In the genomic region with DNA sequence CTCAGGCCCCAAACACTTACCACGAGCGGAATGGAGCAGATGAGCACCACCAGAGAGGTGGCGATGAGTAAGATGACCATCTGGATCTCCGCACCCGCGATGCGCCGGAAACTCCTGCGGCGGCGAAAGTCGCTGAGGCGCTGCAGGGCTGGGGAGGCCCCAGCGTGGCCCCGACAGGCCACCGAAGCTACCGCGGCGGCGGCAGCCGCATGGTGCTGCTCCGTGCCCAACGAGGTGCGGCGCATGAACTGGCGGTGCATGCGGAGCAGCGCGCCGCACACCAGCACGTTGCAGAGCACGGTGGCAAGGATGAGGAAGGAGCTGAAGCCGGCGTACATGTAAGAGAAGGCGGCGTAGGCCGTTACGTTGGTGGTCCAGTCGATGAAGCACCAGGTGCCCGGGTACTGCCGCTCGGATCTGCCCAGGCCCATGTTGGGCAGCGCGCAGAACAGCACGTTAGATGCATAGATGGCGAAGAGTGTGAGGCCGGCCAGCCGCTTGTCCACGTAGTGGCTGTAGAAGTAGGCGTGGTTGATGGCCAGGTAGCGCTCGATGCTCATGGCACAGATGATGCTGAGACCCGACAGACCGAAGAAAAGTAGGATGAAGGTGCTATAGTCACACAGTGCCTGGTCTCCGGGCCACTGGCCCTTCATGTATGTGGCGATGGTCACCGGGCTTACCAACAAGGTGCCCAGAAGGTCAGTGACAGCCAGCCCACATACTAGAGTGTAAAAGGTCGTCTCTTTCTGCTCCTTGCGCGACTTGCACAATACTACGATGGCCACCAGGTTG, we compare ENCODE assay signal across 8 mouse cellular contexts. TPM values are rescaled to one million over a fixed set of nuclear protein-coding genes. Genes with fewer than 3 reads are reported as not detected.
A peak's percentile ranks its signal among the peaks of the same experiment; 100 is the strongest.
DNase-seq lines count a peak whose midpoint lies in the region; ATAC-seq and TF ChIP-seq lines count a peak whose summit lies in the region.

No protein-coding gene starts in this region.

- no peaks in the 10 kb centered on the region; the same call in 1 of the 2 replicates for H3K4me1 ChIP-seq in embryonic fibroblast, embryonic 13.5 days (ENCODE audit: control insufficient read depth, insufficient read depth, low read length)
- H3K4me1 ChIP-seq in neural tube, embryonic 14.5 days (ENCODE audit: control insufficient read depth, insufficient read depth, low read length), result peaks cover 20% of the 10 kb centered on the region

- H3K36me3 ChIP-seq in neural tube, embryonic 14.5 days (ENCODE audit: control insufficient read depth, insufficient read depth, low read length), result no peaks in the 10 kb centered on the region

- H3K4me3 ChIP-seq in gastrocnemius, adult 2 months, result peak overlapping the region; percentile 92
- peak overlapping the region; percentile 61 for H3K4me3 ChIP-seq in embryonic fibroblast, embryonic 13.5 days (ENCODE audit: insufficient read depth, low read length)
- H3K4me3 ChIP-seq in neural tube, embryonic 14.5 days (ENCODE audit: low read depth, low read length), result peak overlapping the region; percentile 48

- H3K27ac ChIP-seq in gastrocnemius, adult 2 months, result peak overlapping the region; percentile 85
- H3K27ac ChIP-seq in embryonic fibroblast, embryonic 13.5 days (ENCODE audit: insufficient read depth, low read length), result no peak overlapping the region
- no peak overlapping the region for H3K27ac ChIP-seq in neural tube, embryonic 14.5 days (ENCODE audit: low read depth, low read length)

- no peak for TF ChIP-seq POLR2A in embryonic fibroblast, embryonic 13.5 days (IDR thresholded peaks at IDR 0.05; ENCODE audit: low read depth, low read length)

- peaks cover 13% of the 10 kb centered on the region for H3K27me3 ChIP-seq in neural tube, embryonic 14.5 days (ENCODE audit: control insufficient read depth, insufficient read depth, low read length)

- no peak for TF ChIP-seq CTCF in gastrocnemius, adult 2 months (IDR thresholded peaks at IDR 0.05)
- TF ChIP-seq CTCF in embryonic fibroblast, embryonic 13.5 days (IDR thresholded peaks at IDR 0.05; ENCODE audit: borderline replicate concordance, insufficient read depth, low read length), result no peak

- peak; percentile 43 for DNase-seq in gastrocnemius, adult 2 months
- no peak for DNase-seq in gastrocnemius, adult 18-20 months (ENCODE audit: low spot score)
- peak; percentile 13 for DNase-seq in MEL-GATA-1-ER (ENCODE audit: extremely low read depth, low read depth)
- peak; percentile 19 for DNase-seq in heart, postnatal 25 days (ENCODE audit: low spot score)
- DNase-seq in liver, result peak; percentile 53
- DNase-seq in thymus, postnatal 4 days, result peak; percentile 65

- H3K4me2 ChIP-seq in neural tube, embryonic 14.5 days (ENCODE audit: low read depth, low read length), result peak overlapping the region; percentile 97

- intact Hi-C loops in gastrocnemius, adult 2 months (cut with DNase I), result no loop called here
- intact Hi-C loops in heart, postnatal 25 days (cut with DNase I), result loop anchor here (5.0 to 10.0 kb wide), 3 partner anchors 70 to 282 kb away; no protein-coding TSS in a partner anchor

- peak; percentile 68 for ATAC-seq in neural tube, embryonic 14.5 days (ENCODE audit: low read depth)

- 2% methylated on average over 60 of the region's 61 CpGs for WGBS in neural tube, embryonic 14.5 days

- H3K9ac ChIP-seq in neural tube, embryonic 14.5 days (replicated peaks; ENCODE audit: low read depth, low read length), result peak overlapping the region; percentile 51

- no peaks in the 10 kb centered on the region for H3K9me3 ChIP-seq in neural tube, embryonic 14.5 days (ENCODE audit: control insufficient read depth, low read length)

RNA-seq across cellular contexts. Expression of a gene that starts 1.5 kb away (rescaled TPM):
- total RNA-seq in gastrocnemius, adult 2 months (2021), result 1 to 10 TPM; 1.2 to 1.9 TPM
- total RNA-seq in gastrocnemius, adult 18-20 months (2021), result under 1 TPM; 0.46 to 0.66 TPM
- polyA plus RNA-seq in embryonic fibroblast, embryonic 13.5 days (2011; ENCODE audit: insufficient read length, low read depth, missing spikeins), result 4.0 and 4.3 TPM in 2 replicates
- total RNA-seq in heart, postnatal 25 days (2021), result 1 to 10 TPM; 2.5 to 2.6 TPM
- 5.8 and 5.9 TPM in 2 replicates for polyA plus RNA-seq in neural tube, embryonic 14.5 days (2014; fragmentation: Nextera tagmentation; extraction: Ambion mirVana)

RNA-seq across cellular contexts. Expression of a gene that starts 57.1 kb away (rescaled TPM):
- 10 to 100 TPM; 61.6 to 67.4 TPM for total RNA-seq in gastrocnemius, adult 2 months (2021)
- 10 to 100 TPM; 69.0 to 74.1 TPM for total RNA-seq in gastrocnemius, adult 18-20 months (2021)
- polyA plus RNA-seq in embryonic fibroblast, embryonic 13.5 days (2011; ENCODE audit: insufficient read length, low read depth, missing spikeins), result 23.2 and 28.7 TPM in 2 replicates
- 10 to 100 TPM; 32.6 to 39.5 TPM for total RNA-seq in heart, postnatal 25 days (2021)
- 58.6 and 63.3 TPM in 2 replicates for polyA plus RNA-seq in neural tube, embryonic 14.5 days (2014; fragmentation: Nextera tagmentation; extraction: Ambion mirVana)
